Mouse (Mus musculus): ENCODE measurements around the gene Wnt7b. TPM values are rescaled to one million over a fixed set of nuclear protein-coding genes. Genes with fewer than 3 reads are reported as not detected.
A peak's percentile ranks its signal among the peaks of the same experiment; 100 is the strongest.

Gene Wnt7b
- polyA plus RNA-seq, 1 experiment from 2014 or later, result 38.0 TPM

GRCm38 (mm10) chr15:85577583-85578460 is 4.5 kb downstream of the Wnt7b start:
- Histone ChIP-seq H3K27me3 (ENCODE audit: control insufficient read depth, insufficient read depth, low read length) (peaks cover 72% of the 10 kb centered on the region), H3K4me1 (ENCODE audit: control insufficient read depth, insufficient read depth, low read length) (peaks cover 35% of the 10 kb centered on the region), H3K4me2 (ENCODE audit: low read length) (peak overlapping the region; percentile 98), H3K36me3 (ENCODE audit: control insufficient read depth, insufficient read depth, low read length) (no peaks in the 10 kb centered on the region), H3K9me3 (ENCODE audit: control insufficient read depth, low read length) (no peaks in the 10 kb centered on the region), H3K27ac (replicated peaks; ENCODE audit: low read depth, low read length) (peak overlapping the region; percentile 57), H3K4me3 (replicated peaks; ENCODE audit: low read depth, low read length) (peak overlapping the region; percentile 58), H3K9ac (replicated peaks; ENCODE audit: low read length) (peak overlapping the region; percentile 47)
- 1% methylated on average over 54 of the region's 54 CpGs for WGBS
- ATAC-seq (ENCODE audit: low FRiP score, low TSS enrichment), result no peak
- DNase-seq, result peak; percentile 71

DNA sequence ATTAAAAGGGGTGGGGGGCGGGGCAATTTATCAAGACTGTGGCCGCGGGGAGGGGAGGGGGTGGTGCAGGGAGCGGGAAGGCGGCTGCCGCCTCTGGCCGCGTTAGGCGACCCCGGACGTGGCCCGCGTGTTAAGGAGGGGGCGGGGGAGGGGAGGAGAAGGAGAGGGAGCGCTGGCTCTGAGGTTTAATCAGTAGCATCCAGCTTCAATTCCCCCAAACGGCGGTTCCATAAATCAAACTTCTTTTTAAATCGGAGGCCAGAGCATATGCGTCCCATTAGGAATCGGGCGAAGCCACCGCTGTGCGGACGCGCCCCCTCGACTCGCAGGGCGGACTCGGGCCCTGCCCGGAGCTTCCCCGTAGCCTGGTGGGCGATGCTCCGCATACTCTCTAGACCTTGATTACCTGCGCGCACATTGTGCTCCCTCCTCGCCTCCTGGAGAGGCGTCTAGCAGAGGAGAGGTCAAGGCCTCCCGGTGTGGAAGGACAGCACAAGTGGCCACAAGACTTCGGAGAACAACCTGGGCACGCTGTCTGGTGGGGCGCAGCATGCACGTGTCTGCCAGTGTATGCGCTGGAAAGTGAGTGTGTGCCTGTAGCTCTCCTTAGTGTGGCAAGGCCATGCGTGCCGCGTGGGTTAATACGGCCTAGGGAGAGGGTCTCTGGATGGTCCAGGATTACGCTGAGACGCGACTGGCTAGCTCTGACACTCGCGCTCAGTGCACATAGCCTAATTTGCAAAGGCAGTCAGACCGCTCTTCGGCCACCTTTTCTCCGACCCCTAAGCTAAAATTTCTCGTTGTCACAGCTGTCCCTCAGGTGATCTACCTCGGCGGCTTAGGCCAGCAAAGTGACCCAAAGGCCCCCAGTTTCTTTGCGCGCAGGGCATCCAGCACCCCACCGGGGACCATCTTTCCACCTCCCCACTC is 5.5 kb downstream of the Wnt7b start:
- Histone ChIP-seq H3K27me3 (ENCODE audit: control insufficient read depth, insufficient read depth, low read length) (peaks cover 61% of the 10 kb centered on the region), H3K4me1 (ENCODE audit: control insufficient read depth, insufficient read depth, low read length) (peaks cover 29% of the 10 kb centered on the region)

GRCm38 (mm10) chr15:85576110-85576509 is 6.2 kb downstream of the Wnt7b start:
- WGBS, result under 1% methylated on average over 20 of the region's 20 CpGs
- H3K9me3 ChIP-seq (ENCODE audit: control insufficient read depth, low read length), result no peaks in the 10 kb centered on the region; the same call in 1 of the 2 replicates
- H3K4me3 ChIP-seq (replicated peaks; ENCODE audit: low read depth, low read length), result peak overlapping the region; percentile 58
- H3K4me1 ChIP-seq (ENCODE audit: control insufficient read depth, insufficient read depth, low read length), result peaks cover 24% of the 10 kb centered on the region
- DNase-seq (no peak), ATAC-seq (ENCODE audit: low FRiP score, low TSS enrichment) (no peak)
- H3K9ac ChIP-seq (replicated peaks; ENCODE audit: low read length), result 0 out of 2 replicates have a peak overlapping the region, but pooled peaks have one; percentile 1
- H3K27me3 ChIP-seq (ENCODE audit: control insufficient read depth, insufficient read depth, low read length), result peaks cover 55% of the 10 kb centered on the region
- no peaks in the 10 kb centered on the region for H3K36me3 ChIP-seq (ENCODE audit: control insufficient read depth, insufficient read depth, low read length)
- peak overlapping the region; percentile 98 for H3K4me2 ChIP-seq (ENCODE audit: low read length)
- no peak overlapping the region; the same call in 1 of the 2 replicates for H3K27ac ChIP-seq (replicated peaks; ENCODE audit: low read depth, low read length)

More for the DNA sequence above, 5.5 kb downstream of the Wnt7b start:
- H3K36me3 ChIP-seq (ENCODE audit: control insufficient read depth, insufficient read depth, low read length), result no peaks in the 10 kb centered on the region
- peak overlapping the region; percentile 58 for H3K4me3 ChIP-seq (replicated peaks; ENCODE audit: low read depth, low read length)
- no peaks in the 10 kb centered on the region; the same call in 1 of the 2 replicates for H3K9me3 ChIP-seq (ENCODE audit: control insufficient read depth, low read length)
- WGBS, result under 1% methylated on average over 55 of the region's 61 CpGs
- H3K4me2 ChIP-seq (ENCODE audit: low read length), result peak overlapping the region; percentile 98
- peak overlapping the region; percentile 57 for H3K27ac ChIP-seq (replicated peaks; ENCODE audit: low read depth, low read length)
- no peak for ATAC-seq (ENCODE audit: low FRiP score, low TSS enrichment)
- DNase-seq, result peak; percentile 69
- peak overlapping the region; percentile 47 for H3K9ac ChIP-seq (replicated peaks; ENCODE audit: low read length)

GRCm38 (mm10) chr15:85574558-85574957 is 7.7 kb downstream of the Wnt7b start:
- peaks cover 39% of the 10 kb centered on the region for H3K27me3 ChIP-seq (ENCODE audit: control insufficient read depth, insufficient read depth, low read length)
- 81% methylated on average over 8 of the region's 8 CpGs for WGBS

DNA sequence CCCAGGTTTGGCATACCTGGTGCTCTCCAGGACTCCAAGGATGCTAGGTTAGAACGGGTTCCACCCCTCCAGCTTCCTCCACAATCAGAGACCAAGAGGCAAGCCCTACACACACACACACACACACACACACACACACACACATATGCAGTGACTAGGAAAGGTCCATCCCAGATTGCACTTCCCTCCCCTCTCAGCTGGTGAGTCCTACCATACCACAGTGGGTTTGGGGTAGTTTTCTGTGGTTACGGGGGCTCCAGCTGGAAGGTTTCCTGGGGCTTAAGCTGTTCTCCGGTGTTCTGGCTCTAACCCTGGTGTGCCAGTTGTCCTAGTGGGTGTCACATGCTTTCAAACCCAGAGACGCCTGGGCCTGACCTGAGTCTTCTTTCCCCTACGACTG is 8.2 kb downstream of the Wnt7b start:
- Histone ChIP-seq H3K4me2 (ENCODE audit: low read length) (no peak overlapping the region), H3K9ac (replicated peaks; ENCODE audit: low read length) (no peak overlapping the region), H3K9me3 (ENCODE audit: control insufficient read depth, low read length) (no peaks in the 10 kb centered on the region; the same call in 1 of the 2 replicates), H3K4me3 (replicated peaks; ENCODE audit: low read depth, low read length) (no peak overlapping the region), H3K27ac (replicated peaks; ENCODE audit: low read depth, low read length) (no peak overlapping the region), H3K4me1 (ENCODE audit: control insufficient read depth, insufficient read depth, low read length) (peaks cover 31% of the 10 kb centered on the region), H3K36me3 (ENCODE audit: control insufficient read depth, insufficient read depth, low read length) (no peaks in the 10 kb centered on the region), H3K27me3 (ENCODE audit: control insufficient read depth, insufficient read depth, low read length) (peaks cover 35% of the 10 kb centered on the region)
- ATAC-seq (ENCODE audit: low FRiP score, low TSS enrichment) (no peak), DNase-seq (no peak)
- WGBS, result 66% methylated on average over 5 of the region's 5 CpGs

More at GRCm38 (mm10) chr15:85574558-85574957, 7.7 kb downstream of the Wnt7b start:
- Histone ChIP-seq H3K9me3 (ENCODE audit: control insufficient read depth, low read length) (no peaks in the 10 kb centered on the region; the same call in 1 of the 2 replicates), H3K4me1 (ENCODE audit: control insufficient read depth, insufficient read depth, low read length) (peaks cover 26% of the 10 kb centered on the region), H3K27ac (replicated peaks; ENCODE audit: low read depth, low read length) (no peak overlapping the region), H3K36me3 (ENCODE audit: control insufficient read depth, insufficient read depth, low read length) (no peaks in the 10 kb centered on the region), H3K4me2 (ENCODE audit: low read length) (0 out of 2 replicates have a peak overlapping the region, but pooled peaks have one; percentile 98), H3K9ac (replicated peaks; ENCODE audit: low read length) (no peak overlapping the region), H3K4me3 (replicated peaks; ENCODE audit: low read depth, low read length) (no peak overlapping the region)
- ATAC-seq (ENCODE audit: low FRiP score, low TSS enrichment) (no peak), DNase-seq (no peak)

GRCm38 (mm10) chr15:85572619-85573254 is 9.5 kb downstream of the Wnt7b start:
- Histone ChIP-seq H3K4me3 (replicated peaks; ENCODE audit: low read depth, low read length) (no peak overlapping the region), H3K36me3 (ENCODE audit: control insufficient read depth, insufficient read depth, low read length) (no peaks in the 10 kb centered on the region), H3K9ac (replicated peaks; ENCODE audit: low read length) (no peak overlapping the region), H3K9me3 (ENCODE audit: control insufficient read depth, low read length) (no peaks in the 10 kb centered on the region; the same call in 1 of the 2 replicates), H3K4me2 (ENCODE audit: low read length) (no peak overlapping the region), H3K27me3 (ENCODE audit: control insufficient read depth, insufficient read depth, low read length) (peaks cover 21% of the 10 kb centered on the region), H3K4me1 (ENCODE audit: control insufficient read depth, insufficient read depth, low read length) (peaks cover 27% of the 10 kb centered on the region), H3K27ac (replicated peaks; ENCODE audit: low read depth, low read length) (no peak overlapping the region)
- 0 out of 2 replicates have a peak, but pooled peaks have one; percentile 14 for ATAC-seq (ENCODE audit: low FRiP score, low TSS enrichment)
- peak; percentile 54 for DNase-seq
- WGBS, result 15% methylated on average over 8 of the region's 8 CpGs

DNA sequence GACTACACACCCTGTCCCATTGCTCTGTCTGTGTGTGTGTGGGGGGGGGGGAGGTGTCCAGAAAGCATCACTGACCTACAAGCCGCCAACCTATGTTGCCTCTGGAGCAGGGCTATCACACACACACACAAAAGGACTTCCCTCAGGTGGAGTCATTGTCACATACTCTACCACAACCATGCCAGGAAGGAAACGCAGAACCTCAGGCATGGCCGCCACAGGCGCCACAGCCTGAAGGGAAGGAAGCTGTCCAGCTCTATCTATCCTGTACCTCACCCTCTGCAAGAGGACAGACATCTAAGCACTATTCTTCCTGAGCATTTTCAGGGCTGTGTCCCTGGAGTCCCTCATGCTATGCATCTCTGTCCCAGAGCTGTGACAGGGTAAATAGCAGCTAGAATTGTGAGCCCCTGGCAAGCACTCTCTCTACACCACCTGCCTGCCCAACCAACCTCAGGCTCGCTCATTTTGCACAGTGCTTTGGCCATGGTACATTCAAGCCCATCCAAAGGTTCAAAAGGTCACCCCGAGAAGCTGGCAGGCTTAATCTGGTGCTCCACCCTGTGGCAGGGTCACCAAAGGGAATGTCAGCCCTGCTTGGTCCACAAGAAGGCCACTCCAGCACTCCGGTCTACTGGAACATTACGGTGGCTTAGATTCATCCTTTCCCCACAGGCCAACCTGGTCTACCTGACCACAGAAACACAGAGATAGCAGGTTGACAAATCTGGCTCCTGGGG is 12.1 kb downstream of the Wnt7b start:
- H3K27ac ChIP-seq (replicated peaks; ENCODE audit: low read depth, low read length), result 0 out of 2 replicates have a peak overlapping the region, but pooled peaks have one; percentile 5

More for the DNA sequence above, 12.1 kb downstream of the Wnt7b start:
- H3K36me3 ChIP-seq (ENCODE audit: control insufficient read depth, insufficient read depth, low read length), result no peaks in the 10 kb centered on the region
- no peaks in the 10 kb centered on the region; the same call in 1 of the 2 replicates for H3K9me3 ChIP-seq (ENCODE audit: control insufficient read depth, low read length)
- 76% methylated on average over 8 of the region's 8 CpGs for WGBS
- DNase-seq, result no peak
- no peak overlapping the region for H3K4me3 ChIP-seq (replicated peaks; ENCODE audit: low read depth, low read length)
- no peak for ATAC-seq (ENCODE audit: low FRiP score, low TSS enrichment)
- H3K4me1 ChIP-seq (ENCODE audit: control insufficient read depth, insufficient read depth, low read length), result 0 out of 2 replicates have a peak, but pooled peaks cover 13% of the 10 kb centered on the region
- no peak overlapping the region for H3K9ac ChIP-seq (replicated peaks; ENCODE audit: low read length)
- H3K4me2 ChIP-seq (ENCODE audit: low read length), result no peak overlapping the region
- H3K27me3 ChIP-seq (ENCODE audit: control insufficient read depth, insufficient read depth, low read length), result no peaks in the 10 kb centered on the region
